Mouse (Mus musculus): ENCODE measurements around the gene Pold4.
"Not testable (repeated sequence)": the region's sequence is repeated elsewhere in the genome, so short reads cannot be mapped to it uniquely, and the experiment has no call there.

Gene Pold4

GRCm38 (mm10) chr19:4229451-4230076, 2.1 kb upstream of the Pold4 start:
- DNase-seq = no peak

- peak in 1 of 2 experiments; percentile 66 for DNase-seq
Measured at GRCm38 (mm10) chr19:4230415-4230814, 1.3 kb upstream of the Pold4 start.

- no peak for DNase-seq
Measured at GRCm38 (mm10) chr19:4232186-4232572, 480 bp downstream of the Pold4 start.

GRCm38 (mm10) chr19:4232651-4233050, 952 bp downstream of the Pold4 start:
- no peak for DNase-seq

GRCm38 (mm10) chr19:4234548-4234947, 2.8 kb downstream of the Pold4 start:
- DNase-seq = no peak

GRCm38 (mm10) chr19:4240247-4240668, 8.6 kb downstream of the Pold4 start:
- no peak for DNase-seq

GRCm38 (mm10) chr19:4242416-4242815, 10.7 kb downstream of the Pold4 start:
- no peak for DNase-seq

GRCm38 (mm10) chr19:4244775-4245174, 13.1 kb downstream of the Pold4 start:
- no peak for DNase-seq

GRCm38 (mm10) chr19:4247010-4247409, 15.3 kb downstream of the Pold4 start:
- DNase-seq = no peak

- DNase-seq = not testable (repeated sequence)
Measured at GRCm38 (mm10) chr19:4248683-4249082, 17.0 kb downstream of the Pold4 start.

- no peak for DNase-seq
Measured at GRCm38 (mm10) chr19:4254230-4254629, 22.5 kb downstream of the Pold4 start.

- no peak for DNase-seq
Measured at GRCm38 (mm10) chr19:4255583-4256162, 24.0 kb downstream of the Pold4 start.

- peak; percentile 95 to 98 for DNase-seq
Measured at GRCm38 (mm10) chr19:4257216-4257896, 25.7 kb downstream of the Pold4 start.

GRCm38 (mm10) chr19:4257897-4258252, 26.2 kb downstream of the Pold4 start:
- no peak for DNase-seq

GRCm38 (mm10) chr19:4261038-4261698, 29.5 kb downstream of the Pold4 start:
- no peak for DNase-seq

- no peak for DNase-seq
Measured at GRCm38 (mm10) chr19:4262756-4263155, 31.1 kb downstream of the Pold4 start.

GRCm38 (mm10) chr19:4263702-4264101, 32.0 kb downstream of the Pold4 start:
- no peak for DNase-seq

GRCm38 (mm10) chr19:4264171-4264780, 32.6 kb downstream of the Pold4 start:
- no peak for DNase-seq

- DNase-seq = no peak
Measured at GRCm38 (mm10) chr19:4265956-4266355, 34.3 kb downstream of the Pold4 start.

- peak; percentile 87 to 95 for DNase-seq
Measured at GRCm38 (mm10) chr19:4268566-4269361, 37.1 kb downstream of the Pold4 start, which contains the start of gene Ssh3. Ssh3 (minus strand) TSS chr19:4269180.

GRCm38 (mm10) chr19:4270187-4270586, 38.5 kb downstream of the Pold4 start:
- no peak for DNase-seq

GRCm38 (mm10) chr19:4270972-4271371, 39.3 kb downstream of the Pold4 start:
- DNase-seq = no peak

Data from kidney, postnatal 25 days (tissue).